In genomic region chr13:12305540-12305939, GRCm38 (mm10) we compare ENCODE assay signal across 26 mouse cellular contexts. TPM values are rescaled to one million over a fixed set of nuclear protein-coding genes. Genes with fewer than 3 reads are reported as not detected.
DNase-seq lines count a peak whose midpoint lies in the region; ATAC-seq and TF ChIP-seq lines count a peak whose summit lies in the region.
"Had no signal": no experiment of that assay in that cellular context is flagged by ENCODE, and none has a peak within 500 bp of the region (broad histone marks: within the 10 kb centered on the region; RNA-seq: fewer than 3 reads in every experiment).

No protein-coding gene starts in this region.

- TF ChIP-seq CTCF in heart, adult 2 months (IDR thresholded peaks at IDR 0.05), result no peak
- no peak for TF ChIP-seq CTCF in heart, postnatal 0 days (IDR thresholded peaks at IDR 0.05; ENCODE audit: low read depth)
- TF ChIP-seq CTCF in MEL (IDR thresholded peaks at IDR 0.05 in 2 of 3, conservative IDR thresholded peaks at IDR 0.05 in 1 of 3; ENCODE audit: control insufficient read depth in 1 of 3, insufficient read depth in 1 of 3, low read depth in 2 of 3, low read length in 3 of 3, poor library complexity in 1 of 3, severe bottlenecking in 1 of 3), result no peak

- no peak overlapping the region for H3K4me3 ChIP-seq in heart, embryonic 13.5 days
- no peak overlapping the region for H3K4me3 ChIP-seq in heart, adult 2 months
- no peak overlapping the region for H3K4me3 ChIP-seq in heart, postnatal 0 days (ENCODE audit: low read depth, low read length)
- H3K4me3 ChIP-seq in heart, embryonic 11.5 days (ENCODE audit: low read depth, low read length), result no peak overlapping the region
- H3K4me3 ChIP-seq in MEL (ENCODE audit: control insufficient read depth in 1 of 2, insufficient read depth in 1 of 2, low read depth in 2 of 2, low read length in 2 of 2), result no peak overlapping the region
- H3K4me3 ChIP-seq: embryonic facial prominence, embryonic 12.5 days; embryonic facial prominence, embryonic 15.5 days; hindbrain, embryonic 12.5 days; intestine, embryonic 15.5 days; kidney, embryonic 15.5 days had no signal

- DNase-seq in heart, adult 2 months, result no peak
- no peak for DNase-seq in heart, postnatal 0 days (ENCODE audit: low spot score)
- no peak for DNase-seq in MEL (ENCODE audit: low read depth, low spot score)
- DNase-seq in adrenal gland, postnatal 14 days, result no peak
- DNase-seq in Muller cell, postnatal 12 days (ENCODE audit: inconsistent ontology term), result no peak
- DNase-seq: adrenal gland, postnatal 10 days; cerebellum, adult 11-12 months; cerebellum, adult 9-10 months; cerebellum, postnatal 14 days; forebrain, postnatal 0 days; gastrocnemius, postnatal 25 days; heart, postnatal 10 days; kidney, adult 11 months; kidney, adult 8-10 months had no signal

- no peak for TF ChIP-seq EP300 in heart, adult 2 months (IDR thresholded peaks at IDR 0.05; ENCODE audit: insufficient read depth, low read depth, low read length)
- TF ChIP-seq EP300 in heart, postnatal 0 days (IDR thresholded peaks at IDR 0.05; ENCODE audit: low read depth), result no peak
- no peak for TF ChIP-seq EP300 in MEL (IDR thresholded peaks at IDR 0.05; ENCODE audit: low read depth in 1 of 2, low read length in 2 of 2)

- no peak for TF ChIP-seq POLR2A in heart, adult 2 months (IDR thresholded peaks at IDR 0.05; ENCODE audit: insufficient read depth, low read depth, low read length)
- no peak for TF ChIP-seq POLR2A in MEL (IDR thresholded peaks at IDR 0.05; ENCODE audit: control insufficient read depth in 1 of 2, insufficient read depth in 1 of 2, low read depth in 1 of 2, low read length in 2 of 2, poor library complexity in 1 of 2)

- H3K27ac ChIP-seq in heart, embryonic 13.5 days (replicated peaks), result 0 out of 2 replicates have a peak overlapping the region, but pooled peaks have one; percentile 8
- no peak overlapping the region; the same call in 1 of the 2 replicates for H3K27ac ChIP-seq in heart, adult 2 months
- H3K27ac ChIP-seq in heart, postnatal 0 days (ENCODE audit: low read depth), result peak overlapping the region; percentile 26; the same call in 1 of the 2 replicates
- H3K27ac ChIP-seq in heart, embryonic 11.5 days (ENCODE audit: low read depth, low read length), result no peak overlapping the region
- no peak overlapping the region for H3K27ac ChIP-seq in MEL (ENCODE audit: control insufficient read depth, low read depth, low read length)
- H3K27ac ChIP-seq: embryonic facial prominence, embryonic 12.5 days; embryonic facial prominence, embryonic 15.5 days; hindbrain, embryonic 12.5 days; intestine, embryonic 15.5 days; kidney, embryonic 15.5 days had no signal

- H3K27me3 ChIP-seq in heart, embryonic 13.5 days (replicated peaks), result no peaks in the 10 kb centered on the region
- H3K27me3 ChIP-seq in heart, adult 2 months (ENCODE audit: control insufficient read depth, insufficient read depth, low read length), result no peaks in the 10 kb centered on the region
- H3K27me3 ChIP-seq in heart, postnatal 0 days (ENCODE audit: control insufficient read depth, insufficient read depth, low read length), result no peaks in the 10 kb centered on the region
- no peaks in the 10 kb centered on the region for H3K27me3 ChIP-seq in heart, embryonic 11.5 days (ENCODE audit: control insufficient read depth, insufficient read depth, low read length)
- H3K27me3 ChIP-seq in MEL (ENCODE audit: control insufficient read depth in 1 of 2, insufficient read depth in 2 of 2, low read length in 2 of 2), result no peaks in the 10 kb centered on the region
- H3K27me3 ChIP-seq: embryonic facial prominence, embryonic 12.5 days; embryonic facial prominence, embryonic 15.5 days; hindbrain, embryonic 12.5 days; intestine, embryonic 15.5 days; kidney, embryonic 15.5 days had no signal

- H3K4me1 ChIP-seq in heart, embryonic 13.5 days, result peaks cover 56% of the 10 kb centered on the region
- H3K4me1 ChIP-seq in heart, adult 2 months (ENCODE audit: control insufficient read depth, insufficient read depth, low read length), result peaks cover 3% of the 10 kb centered on the region; the same call in 1 of the 2 replicates
- H3K4me1 ChIP-seq in heart, postnatal 0 days (ENCODE audit: control insufficient read depth, insufficient read depth), result no peaks in the 10 kb centered on the region
- H3K4me1 ChIP-seq in heart, embryonic 11.5 days (ENCODE audit: control insufficient read depth, insufficient read depth, low read length), result peaks cover 23% of the 10 kb centered on the region
- H3K4me1 ChIP-seq in MEL (ENCODE audit: control insufficient read depth in 1 of 2, insufficient read depth in 2 of 2, low read length in 2 of 2), result peaks cover 0 to 4% of the 10 kb centered on the region in 2 experiments; a peak in 1 of 4 replicates
- H3K4me1 ChIP-seq: embryonic facial prominence, embryonic 12.5 days; embryonic facial prominence, embryonic 15.5 days; hindbrain, embryonic 12.5 days; intestine, embryonic 15.5 days; kidney, embryonic 15.5 days had no signal

- no peak overlapping the region; the same call in 1 of the 2 replicates for H3K9ac ChIP-seq in heart, embryonic 13.5 days
- H3K9ac ChIP-seq in heart, adult 2 months (ENCODE audit: low read depth, low read length), result no peak overlapping the region
- H3K9ac ChIP-seq in heart, postnatal 0 days (replicated peaks; ENCODE audit: low read depth, low read length), result no peak overlapping the region
- H3K9ac ChIP-seq in heart, embryonic 11.5 days (ENCODE audit: low read depth, low read length), result no peak overlapping the region
- no peak overlapping the region for H3K9ac ChIP-seq in MEL (ENCODE audit: control insufficient read depth, low read depth, low read length, poor library complexity, severe bottlenecking)
- H3K9ac ChIP-seq: embryonic facial prominence, embryonic 12.5 days; embryonic facial prominence, embryonic 15.5 days; forebrain, postnatal 0 days; hindbrain, embryonic 12.5 days; intestine, embryonic 15.5 days; kidney, embryonic 15.5 days had no signal

- H3K36me3 ChIP-seq in heart, embryonic 13.5 days, result peaks cover 88% of the 10 kb centered on the region
- peaks cover 26% of the 10 kb centered on the region for H3K36me3 ChIP-seq in heart, adult 2 months (ENCODE audit: control insufficient read depth, insufficient read depth, low read length)
- H3K36me3 ChIP-seq in heart, postnatal 0 days (replicated peaks; ENCODE audit: control insufficient read depth, insufficient read depth, low read length), result peaks cover 81% of the 10 kb centered on the region
- peaks cover 10% of the 10 kb centered on the region for H3K36me3 ChIP-seq in heart, embryonic 11.5 days (ENCODE audit: control insufficient read depth, insufficient read depth, low read length)
- peaks cover 0 to 5% of the 10 kb centered on the region in 2 experiments; a peak in 2 of 4 replicates for H3K36me3 ChIP-seq in MEL (ENCODE audit: control insufficient read depth in 1 of 2, insufficient read depth in 2 of 2, low read length in 2 of 2)
- H3K36me3 ChIP-seq: embryonic facial prominence, embryonic 12.5 days; embryonic facial prominence, embryonic 15.5 days; hindbrain, embryonic 12.5 days; intestine, embryonic 15.5 days; kidney, embryonic 15.5 days had no signal

- TF ChIP-seq RAD21 in MEL (IDR thresholded peaks at IDR 0.05; ENCODE audit: low read depth, low read length), result no peak

- no peak overlapping the region for H3K4me2 ChIP-seq in heart, embryonic 13.5 days
- H3K4me2 ChIP-seq in heart, postnatal 0 days (ENCODE audit: low read depth, low read length), result no peak overlapping the region
- H3K4me2 ChIP-seq in heart, embryonic 11.5 days, result no peak overlapping the region
- H3K4me2 ChIP-seq: embryonic facial prominence, embryonic 12.5 days; embryonic facial prominence, embryonic 15.5 days; hindbrain, embryonic 12.5 days; intestine, embryonic 15.5 days; kidney, embryonic 15.5 days had no signal

- 72% methylated on average over 8 of the region's 8 CpGs for WGBS in heart, embryonic 13.5 days
- WGBS in heart, adult 2 months, result 68% methylated on average over 8 of the region's 8 CpGs
- 80% methylated on average over 8 of the region's 8 CpGs for WGBS in heart, postnatal 0 days
- 78% methylated on average over 8 of the region's 8 CpGs for WGBS in heart, embryonic 11.5 days (ENCODE audit: insufficient replicate concordance)

- H3K79me2 ChIP-seq in heart, adult 2 months (replicated peaks; ENCODE audit: control insufficient read depth, insufficient read depth, low read length), result no peaks in the 10 kb centered on the region
- no peaks in the 10 kb centered on the region for H3K79me2 ChIP-seq in MEL (ENCODE audit: control insufficient read depth, insufficient read depth, low read length, poor library complexity)

- H3K9me3 ChIP-seq in heart, embryonic 13.5 days, result no peaks in the 10 kb centered on the region
- no peaks in the 10 kb centered on the region for H3K9me3 ChIP-seq in heart, postnatal 0 days (replicated peaks; ENCODE audit: control insufficient read depth, low read length)
- H3K9me3 ChIP-seq in heart, embryonic 11.5 days (replicated peaks; ENCODE audit: control insufficient read depth, low read length), result no peaks in the 10 kb centered on the region
- no peaks in the 10 kb centered on the region for H3K9me3 ChIP-seq in MEL (replicated peaks; ENCODE audit: insufficient read depth, low read length)
- H3K9me3 ChIP-seq: embryonic facial prominence, embryonic 12.5 days; embryonic facial prominence, embryonic 15.5 days; hindbrain, embryonic 12.5 days; intestine, embryonic 15.5 days; kidney, embryonic 15.5 days had no signal

- intact Hi-C loops in heart, adult 2 months (cut with DNase I), result no loop called here

- ATAC-seq in heart, embryonic 13.5 days (ENCODE audit: extremely low read depth, insufficient number of reproducible peaks, low FRiP score, low TSS enrichment), result no peak
- no peak for ATAC-seq in heart, postnatal 0 days (ENCODE audit: insufficient read depth, low read depth)
- no peak for ATAC-seq in heart, embryonic 11.5 days (replicated peaks; ENCODE audit: insufficient number of reproducible peaks, low FRiP score, low TSS enrichment)
- peak; percentile 17; the same call in 1 of the 2 replicates for ATAC-seq in granulocyte monocyte progenitor cell, adult 5-6 weeks (replicated peaks; ENCODE audit: poor library complexity, severe bottlenecking)
- ATAC-seq: CD4-positive, CD25-positive, alpha-beta regulatory T cell, adult 4 months; forebrain, embryonic 14.5 days; forebrain, postnatal 0 days; hindbrain, embryonic 16.5 days; intestine, embryonic 15.5 days; Patski had no signal

RNA-seq across cellular contexts. Expression of gene Actn2, which starts 35.0 kb away (rescaled TPM):
- 1,324 and 1,364 TPM in 2 replicates for polyA plus RNA-seq in heart, embryonic 13.5 days (2015; fragmentation: Nextera tagmentation; extraction: Ambion mirVana)
- 1,000 to 10,000 TPM; 1,397 to 1,781 TPM for total RNA-seq in heart, adult 2 months (2021)
- polyA plus RNA-seq in heart, adult 2 months (2012; rRNA removed), result 1,690 and 1,900 TPM in 2 replicates
- total RNA-seq in heart, postnatal 0 days (2014; rRNA removed; ENCODE audit: low replicate concordance), result 1,276 and 1,578 TPM in 2 replicates
- 2,012 and 2,143 TPM in 2 replicates for polyA plus RNA-seq in heart, postnatal 0 days (2015; fragmentation: Nextera tagmentation; extraction: Ambion mirVana)
- 1,008 and 1,229 TPM in 2 replicates for polyA plus RNA-seq in heart, embryonic 11.5 days (2014; fragmentation: Nextera tagmentation; extraction: Ambion mirVana)
- not detected in 2 replicates for total RNA-seq in MEL (2012; rRNA removed)
- polyA plus RNA-seq in MEL (2012; ENCODE audit: insufficient read depth in 1 of 2, insufficient read length in 2 of 2, low read depth in 1 of 2, low replicate concordance in 2 of 2, missing spikeins in 1 of 2), result not detected
- total RNA-seq in granulocyte monocyte progenitor cell, adult 5-6 weeks (2014; fragmentation: Nextera tagmentation), result not detected in 2 replicates
- not detected in 2 replicates for total RNA-seq in granulocyte monocyte progenitor cell, adult 5-6 weeks (2017)
- total RNA-seq in adrenal gland, postnatal 14 days (2021), result 8.2 and 8.3 TPM in 2 replicates

RNA-seq across cellular contexts. Expression of gene Mtr, which starts 47.6 kb away (rescaled TPM):
- 11.4 and 11.5 TPM in 2 replicates for polyA plus RNA-seq in heart, embryonic 13.5 days (2015; fragmentation: Nextera tagmentation; extraction: Ambion mirVana)
- total RNA-seq in heart, adult 2 months (2021), result 100 to 1,000 TPM in 1 of 2 experiments, 10 to 100 TPM in 1; 88.1 to 103 TPM
- polyA plus RNA-seq in heart, adult 2 months (2012; rRNA removed), result 42.2 and 129 TPM in 2 replicates
- 10.1 and 25.3 TPM in 2 replicates for total RNA-seq in heart, postnatal 0 days (2014; rRNA removed; ENCODE audit: low replicate concordance)
- 9.1 and 9.8 TPM in 2 replicates for polyA plus RNA-seq in heart, postnatal 0 days (2015; fragmentation: Nextera tagmentation; extraction: Ambion mirVana)
- 17.7 and 19.9 TPM in 2 replicates for polyA plus RNA-seq in heart, embryonic 11.5 days (2014; fragmentation: Nextera tagmentation; extraction: Ambion mirVana)
- 25.5 and 25.6 TPM in 2 replicates for total RNA-seq in MEL (2012; rRNA removed)
- polyA plus RNA-seq in MEL (2012; ENCODE audit: insufficient read depth in 1 of 2, insufficient read length in 2 of 2, low read depth in 1 of 2, low replicate concordance in 2 of 2, missing spikeins in 1 of 2), result 10 to 100 TPM; 32.2 to 53.0 TPM
- total RNA-seq in granulocyte monocyte progenitor cell, adult 5-6 weeks (2014; fragmentation: Nextera tagmentation), result 28.3 and 40.8 TPM in 2 replicates
- total RNA-seq in granulocyte monocyte progenitor cell, adult 5-6 weeks (2017), result 39.8 and 46.2 TPM in 2 replicates
- total RNA-seq in adrenal gland, postnatal 14 days (2021), result 22.3 and 26.2 TPM in 2 replicates

Comparison
In these comparisons a context has a peak if more than half of its experiments do, and no peak if none do; other contexts are left out.
1. H3K27ac ChIP-seq: peak in heart, embryonic 13.5 days (single experiment) and heart, postnatal 0 days (single experiment); none in heart, adult 2 months (single experiment), heart, embryonic 11.5 days (single experiment) and MEL (single experiment).
2. RNA of gene Actn2, which starts 35.0 kb away (total RNA-seq): 1,397 to 1,781 TPM in heart, adult 2 months and 1,276 to 1,578 TPM in heart, postnatal 0 days; 8.2 to 8.3 TPM in adrenal gland, postnatal 14 days, not detected in MEL and not detected in granulocyte monocyte progenitor cell, adult 5-6 weeks; every median in the first group is over 100 times any median in the second.